Mouse (Mus musculus): ENCODE data around the gene Oard1. TPM values are rescaled to one million over a fixed set of nuclear protein-coding genes. Genes with fewer than 3 reads are reported as not detected.

The Oard1 gene
- polyA plus RNA-seq, 1 experiment from 2014 or later: 89.5 TPM

DNA sequence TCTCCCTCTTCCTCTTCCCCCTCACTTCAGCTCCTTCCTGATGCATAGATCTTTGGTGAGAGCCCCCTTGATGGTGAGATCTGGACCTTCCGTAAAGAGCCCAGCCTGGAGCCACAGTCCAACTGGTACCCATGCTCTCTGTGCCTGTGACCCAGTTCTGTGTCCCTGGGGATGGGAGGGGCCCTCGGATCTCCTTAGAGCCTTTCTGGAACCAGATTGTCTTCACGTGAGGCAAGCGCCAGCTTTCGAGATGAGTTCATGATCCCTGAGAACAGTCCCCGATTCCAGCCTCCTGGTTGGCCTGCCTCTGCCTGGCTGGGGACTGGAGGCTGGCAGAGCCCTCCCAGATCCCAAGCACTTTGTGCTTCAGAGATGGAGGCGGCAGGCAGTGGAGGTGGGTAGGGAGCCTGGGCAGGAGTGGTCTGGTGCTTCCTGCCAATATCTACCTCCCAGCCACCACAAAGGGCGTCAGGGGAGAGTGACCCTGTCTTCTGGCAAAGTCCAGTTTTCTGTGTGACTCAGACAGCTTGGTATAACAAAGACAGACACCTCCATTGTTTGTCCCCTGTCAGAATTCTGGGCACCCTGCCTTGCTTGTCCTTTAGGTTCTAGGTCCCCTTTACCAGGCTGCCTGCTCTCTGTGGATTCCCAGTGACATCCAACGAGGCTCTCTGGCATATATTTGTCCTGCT, 42.1 kb downstream of the Oard1 start:
- no peak for DNase-seq (ENCODE audit: low spot score)
- 75% methylated on average over 9 of the region's 9 CpGs for WGBS
- H3K4me3 ChIP-seq: no peak overlapping the region
- H3K27ac ChIP-seq (replicated peaks): peak overlapping the region; percentile 30; the same call in 1 of the 2 replicates
- no peaks in the 10 kb centered on the region for H3K36me3 ChIP-seq (replicated peaks)
- H3K27me3 ChIP-seq (replicated peaks; ENCODE audit: low read depth, poor library complexity, severe bottlenecking): no peaks in the 10 kb centered on the region
- H3K9me3 ChIP-seq: no peaks in the 10 kb centered on the region
- peaks cover 18% of the 10 kb centered on the region; the same call in 1 of the 2 replicates for H3K4me1 ChIP-seq

- 72% methylated on average over 7 of the region's 7 CpGs for WGBS
- DNase-seq (ENCODE audit: low spot score): no peak
- H3K36me3 ChIP-seq (replicated peaks): no peaks in the 10 kb centered on the region
- no peak overlapping the region for H3K27ac ChIP-seq (replicated peaks)
- no peaks in the 10 kb centered on the region for H3K27me3 ChIP-seq (replicated peaks; ENCODE audit: low read depth, poor library complexity, severe bottlenecking)
- H3K4me3 ChIP-seq: no peak overlapping the region
- H3K9me3 ChIP-seq: no peaks in the 10 kb centered on the region
- H3K4me1 ChIP-seq: peaks cover 18% of the 10 kb centered on the region; the same call in 1 of the 2 replicates
Measured at GRCm38 (mm10) chr17:48453489-48453888, 43.7 kb downstream of the Oard1 start.

- Histone ChIP-seq H3K9me3 (no peaks in the 10 kb centered on the region), H3K4me3 (no peak overlapping the region)
- 52% methylated on average over 7 of the region's 7 CpGs for WGBS
Measured at GRCm38 (mm10) chr17:48454190-48454589, 44.4 kb downstream of the Oard1 start.

DNA sequence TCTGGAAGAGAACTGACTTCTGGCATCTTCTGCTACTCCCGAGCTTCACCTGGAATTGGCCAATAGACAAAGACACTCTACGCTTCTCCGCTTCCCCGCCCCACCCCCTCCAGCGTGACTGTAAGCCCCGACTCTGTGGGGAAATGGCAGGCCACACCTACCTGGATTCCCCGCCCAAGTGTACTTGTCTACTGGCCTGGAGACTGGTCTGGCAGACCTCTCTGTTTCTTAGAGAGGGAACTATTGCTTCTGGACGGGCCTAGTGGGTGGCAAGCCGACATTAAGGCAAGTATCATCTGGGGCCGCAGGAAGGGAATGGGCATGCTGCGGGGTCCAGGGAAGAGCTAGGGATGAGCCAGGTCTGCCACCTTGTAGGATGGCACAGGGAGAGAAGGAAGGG, 44.9 kb downstream of the Oard1 start, which contains the start of gene Unc5cl:
Unc5cl (plus strand) TSS at position 214 of the 400 bp plus-strand sequence.
- Histone ChIP-seq H3K27me3 (replicated peaks; ENCODE audit: low read depth, poor library complexity, severe bottlenecking) (no peaks in the 10 kb centered on the region), H3K4me1 (peaks cover 18% of the 10 kb centered on the region; the same call in 1 of the 2 replicates), H3K9me3 (no peaks in the 10 kb centered on the region), H3K27ac (replicated peaks) (0 out of 2 replicates have a peak within 1 kb of the TSS, but pooled peaks have one; percentile 4), H3K36me3 (replicated peaks) (no peaks in the 10 kb centered on the region), H3K4me3 (no peak within 1 kb of the TSS)
- DNase-seq (ENCODE audit: low spot score): peak; percentile 32
- 52% methylated on average over 11 of the region's 11 CpGs for WGBS

More at GRCm38 (mm10) chr17:48454190-48454589, 44.4 kb downstream of the Oard1 start:
- Histone ChIP-seq H3K36me3 (replicated peaks) (no peaks in the 10 kb centered on the region), H3K4me1 (peaks cover 18% of the 10 kb centered on the region; the same call in 1 of the 2 replicates), H3K27me3 (replicated peaks; ENCODE audit: low read depth, poor library complexity, severe bottlenecking) (no peaks in the 10 kb centered on the region), H3K27ac (replicated peaks) (0 out of 2 replicates have a peak overlapping the region, but pooled peaks have one; percentile 4)
- DNase-seq (ENCODE audit: low spot score): no peak

DNA sequence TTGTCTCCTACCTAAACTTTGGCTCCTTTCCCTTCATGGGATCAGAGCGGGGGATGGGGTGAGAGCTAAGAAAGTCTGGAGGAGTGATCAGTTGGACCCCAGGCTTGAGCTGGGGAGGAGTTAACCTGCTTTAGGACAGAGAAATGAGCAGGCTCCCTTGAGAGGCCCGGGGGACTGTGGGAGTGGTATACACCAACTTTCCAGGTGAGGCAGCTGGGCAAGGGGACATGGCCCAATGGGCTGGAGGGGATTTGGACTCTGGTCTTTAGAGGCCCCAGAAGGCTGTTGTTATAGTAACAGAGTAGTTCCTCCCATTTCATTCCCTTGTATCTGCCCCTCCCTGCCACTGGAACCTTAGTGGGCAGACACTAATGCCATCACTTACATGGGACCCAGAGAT, 46.1 kb downstream of the Oard1 start:
- no peaks in the 10 kb centered on the region for H3K36me3 ChIP-seq (replicated peaks)
- H3K27me3 ChIP-seq (replicated peaks; ENCODE audit: low read depth, poor library complexity, severe bottlenecking): no peaks in the 10 kb centered on the region; the same call in 1 of the 2 replicates
- H3K27ac ChIP-seq (replicated peaks): no peak overlapping the region
- WGBS: 86% methylated on average over 2 of the region's 2 CpGs
- H3K4me3 ChIP-seq: no peak overlapping the region
- peaks cover 18% of the 10 kb centered on the region; the same call in 1 of the 2 replicates for H3K4me1 ChIP-seq
- no peaks in the 10 kb centered on the region for H3K9me3 ChIP-seq
- no peak for DNase-seq (ENCODE audit: low spot score)

- Histone ChIP-seq H3K4me1 (peaks cover 9% of the 10 kb centered on the region; the same call in 1 of the 2 replicates), H3K9me3 (no peaks in the 10 kb centered on the region), H3K4me3 (no peak overlapping the region), H3K27me3 (replicated peaks; ENCODE audit: low read depth, poor library complexity, severe bottlenecking) (no peaks in the 10 kb centered on the region; the same call in 1 of the 2 replicates), H3K36me3 (replicated peaks) (no peaks in the 10 kb centered on the region), H3K27ac (replicated peaks) (no peak overlapping the region)
- DNase-seq (ENCODE audit: low spot score): no peak
- WGBS: 87% methylated on average over 13 of the region's 13 CpGs
Measured at GRCm38 (mm10) chr17:48457971-48458653, 48.3 kb downstream of the Oard1 start.

DNA sequence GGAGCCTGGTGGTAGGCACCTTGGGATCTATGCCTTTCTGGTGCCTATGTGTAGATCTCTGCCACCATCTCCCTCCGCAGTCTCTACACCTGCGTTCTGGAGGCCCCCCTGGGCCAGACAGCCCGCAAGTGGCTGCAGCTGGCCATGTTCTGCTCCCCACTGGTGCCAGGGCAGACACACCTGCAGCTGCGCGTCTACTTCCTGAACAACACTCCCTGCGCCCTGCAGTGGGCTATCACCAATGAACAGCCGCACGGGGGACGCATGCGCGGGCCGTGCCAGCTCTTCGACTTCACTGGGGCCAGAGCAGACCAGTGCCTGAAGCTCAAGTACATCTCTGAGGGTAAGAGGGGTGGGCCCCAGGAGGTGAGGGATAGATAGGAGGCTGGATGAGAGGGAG, 52.3 kb downstream of the Oard1 start:
- Histone ChIP-seq H3K27me3 (replicated peaks; ENCODE audit: low read depth, poor library complexity, severe bottlenecking) (peaks cover 20% of the 10 kb centered on the region), H3K4me1 (peaks cover 3% of the 10 kb centered on the region), H3K4me3 (no peak overlapping the region), H3K36me3 (replicated peaks) (no peaks in the 10 kb centered on the region), H3K9me3 (no peaks in the 10 kb centered on the region), H3K27ac (replicated peaks) (no peak overlapping the region)
- no peak for DNase-seq (ENCODE audit: low spot score)
- 93% methylated on average over 13 of the region's 13 CpGs for WGBS

DNA sequence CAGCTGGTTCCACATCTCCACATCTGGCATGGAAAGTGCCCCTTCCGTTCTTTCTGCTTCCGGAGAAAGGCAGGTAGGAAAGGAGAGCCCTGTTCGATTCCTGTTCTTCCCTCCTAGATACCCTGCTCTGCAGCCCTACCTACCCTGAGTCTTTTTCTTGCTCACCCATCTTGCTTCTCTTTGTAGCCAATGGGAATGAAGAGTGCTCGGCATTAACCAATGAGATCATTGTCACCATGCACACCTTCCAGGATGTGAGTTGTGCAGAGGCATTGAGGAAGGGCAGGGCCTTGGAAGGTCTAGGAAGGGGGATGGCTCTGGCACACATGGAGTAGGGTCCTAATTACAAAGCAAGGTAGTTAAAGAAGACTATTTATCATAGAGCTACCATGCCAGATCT, 53.6 kb downstream of the Oard1 start:
- no peak overlapping the region for H3K27ac ChIP-seq (replicated peaks)
- WGBS: 93% methylated on average over 4 of the region's 4 CpGs
- H3K36me3 ChIP-seq (replicated peaks): no peaks in the 10 kb centered on the region
- peaks cover 11% of the 10 kb centered on the region for H3K4me1 ChIP-seq
- H3K27me3 ChIP-seq (replicated peaks; ENCODE audit: low read depth, poor library complexity, severe bottlenecking): peaks cover 28% of the 10 kb centered on the region
- no peak for DNase-seq (ENCODE audit: low spot score)
- H3K4me3 ChIP-seq: no peak overlapping the region
- H3K9me3 ChIP-seq: no peaks in the 10 kb centered on the region

Other genes starting within 250 kb of the Oard1 start
- not detected in 2 replicates for gene A530064D06Rik, start 242.7 kb upstream of the Oard1 start, polyA plus RNA-seq (2016; fragmentation: Nextera tagmentation; extraction: Ambion mirVana)
- not detected in 2 replicates for gene Trem1, start 177.2 kb upstream of the Oard1 start, polyA plus RNA-seq (2016; fragmentation: Nextera tagmentation; extraction: Ambion mirVana)
- gene Trem3, start 162.2 kb upstream of the Oard1 start, polyA plus RNA-seq (2016; fragmentation: Nextera tagmentation; extraction: Ambion mirVana): not detected in 2 replicates
- gene Treml4, start 145.7 kb upstream of the Oard1 start, polyA plus RNA-seq (2016; fragmentation: Nextera tagmentation; extraction: Ambion mirVana): 0.11 and 0.16 TPM in 2 replicates
- 0.28 and 0.40 TPM in 2 replicates for gene Treml2, start 110.5 kb upstream of the Oard1 start, polyA plus RNA-seq (2016; fragmentation: Nextera tagmentation; extraction: Ambion mirVana)
- not detected in 2 replicates for gene B430306N03Rik, start 93.9 kb upstream of the Oard1 start, polyA plus RNA-seq (2016; fragmentation: Nextera tagmentation; extraction: Ambion mirVana)
- 0.59 and 2.5 TPM in 2 replicates for gene Trem2, start 63.6 kb upstream of the Oard1 start, polyA plus RNA-seq (2016; fragmentation: Nextera tagmentation; extraction: Ambion mirVana)
- gene Treml1, start 50.1 kb upstream of the Oard1 start, polyA plus RNA-seq (2016; fragmentation: Nextera tagmentation; extraction: Ambion mirVana): 1.0 and 2.2 TPM in 2 replicates
- gene Nfya, start 108 bp upstream of the Oard1 start, polyA plus RNA-seq (2016; fragmentation: Nextera tagmentation; extraction: Ambion mirVana): 25.4 and 26.6 TPM in 2 replicates
- gene Apobec2, start 22.9 kb downstream of the Oard1 start, polyA plus RNA-seq (2016; fragmentation: Nextera tagmentation; extraction: Ambion mirVana): 0.61 and 1.2 TPM in 2 replicates
- gene Tspo2, start 41.5 kb downstream of the Oard1 start, polyA plus RNA-seq (2016; fragmentation: Nextera tagmentation; extraction: Ambion mirVana): 0.24 and 0.45 TPM in 2 replicates
- 0.20 and 0.51 TPM in 2 replicates for gene Unc5cl, start 44.9 kb downstream of the Oard1 start, polyA plus RNA-seq (2016; fragmentation: Nextera tagmentation; extraction: Ambion mirVana)

Data from embryonic facial prominence, embryonic 10.5 days (tissue).